Comparison of ENCODE assay signal across 23 mouse cellular contexts in the genomic region with DNA sequence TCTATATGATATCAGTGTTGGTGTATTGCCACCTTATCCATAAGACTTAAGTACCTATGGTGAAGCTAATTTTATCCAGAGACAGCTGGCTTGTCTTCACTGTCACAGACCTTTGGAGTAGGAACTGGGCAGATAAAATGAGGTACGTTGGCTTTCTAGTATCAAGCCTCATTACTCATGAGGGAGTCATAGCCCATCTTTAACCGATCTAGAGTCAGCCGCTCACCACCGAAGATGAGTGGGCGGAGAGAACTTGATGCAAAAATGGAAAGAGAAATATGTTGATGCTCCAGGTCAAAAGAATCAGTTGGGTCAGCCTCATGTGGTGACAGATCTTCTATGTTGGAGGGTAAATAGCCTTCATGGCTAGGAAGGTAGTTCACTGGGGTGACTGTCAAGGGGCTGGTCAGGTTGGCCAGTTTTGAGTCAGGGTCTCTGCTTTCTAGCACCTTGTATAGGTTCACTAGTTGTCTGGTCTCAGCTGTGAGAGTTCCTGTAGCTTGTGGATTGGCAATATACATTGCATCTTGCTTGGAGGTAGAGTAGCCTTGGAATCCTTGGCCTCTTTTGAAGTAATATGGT. TPM values are rescaled to one million over a fixed set of nuclear protein-coding genes. Genes with fewer than 3 reads are reported as not detected.
DNase-seq lines count a peak whose midpoint lies in the region; ATAC-seq and TF ChIP-seq lines count a peak whose summit lies in the region.
"Had no signal": no experiment of that assay in that cellular context is flagged by ENCODE, and none has a peak within 500 bp of the region (broad histone marks: within the 10 kb centered on the region; RNA-seq: fewer than 3 reads in every experiment).

No protein-coding gene starts in this region.

- H3K27me3 ChIP-seq in forebrain, embryonic 12.5 days: no peaks in the 10 kb centered on the region
- H3K27me3 ChIP-seq in forebrain, embryonic 10.5 days (ENCODE audit: poor library complexity, severe bottlenecking): no peaks in the 10 kb centered on the region
- no peaks in the 10 kb centered on the region for H3K27me3 ChIP-seq in liver, embryonic 12.5 days (replicated peaks)
- H3K27me3 ChIP-seq in liver, postnatal 0 days (ENCODE audit: insufficient read depth, low read length): no peaks in the 10 kb centered on the region
- no peaks in the 10 kb centered on the region for H3K27me3 ChIP-seq in CH12.LX (replicated peaks)
- no peaks in the 10 kb centered on the region for H3K27me3 ChIP-seq in liver, embryonic 13.5 days
- no peaks in the 10 kb centered on the region for H3K27me3 ChIP-seq in forebrain, embryonic 16.5 days (replicated peaks; ENCODE audit: control insufficient read depth, insufficient read depth, low read length)
- H3K27me3 ChIP-seq: hindbrain, embryonic 15.5 days had no signal

- no peak for DNase-seq in forebrain, embryonic 10.5 days (ENCODE audit: extremely low spot score, low spot score)
- DNase-seq in liver, postnatal 0 days: no peak
- no peak for DNase-seq in CH12.LX (ENCODE audit: extremely low read depth)
- no peak for DNase-seq in liver, embryonic 13.5 days
- no peak for DNase-seq in testis, postnatal 10 days (ENCODE audit: low spot score)
- DNase-seq: adrenal gland, postnatal 14 days; cerebellum, adult 2 months; cerebellum, postnatal 36 days; forebrain, postnatal 0 days; gastrocnemius, postnatal 36 days; heart, postnatal 4 days; kidney, adult 8-10 months; kidney, postnatal 10 days; lung, adult 2 months; lung, postnatal 4 days; right cerebral cortex, postnatal 14 days; thymus, postnatal 36 days had no signal

- TF ChIP-seq POLR2A in CH12.LX (IDR thresholded peaks at IDR 0.05; ENCODE audit: low read depth, low read length): peak; percentile 39

- no peak for TF ChIP-seq EP300 in liver, postnatal 0 days (IDR thresholded peaks at IDR 0.05; ENCODE audit: low read depth)
- no peak for TF ChIP-seq EP300 in CH12.LX (IDR thresholded peaks at IDR 0.05; ENCODE audit: low read length)

- TF ChIP-seq RAD21 in CH12.LX (IDR thresholded peaks at IDR 0.05; ENCODE audit: low read depth, low read length): no peak

- H3K79me2 ChIP-seq in CH12.LX (replicated peaks; ENCODE audit: control insufficient read depth, extremely low read depth, insufficient read depth, poor library complexity, severe bottlenecking): no peaks in the 10 kb centered on the region

- no peak for TF ChIP-seq CTCF in liver, postnatal 0 days (IDR thresholded peaks at IDR 0.05; ENCODE audit: low read depth)
- TF ChIP-seq CTCF in CH12.LX (conservative IDR thresholded peaks at IDR 0.05 in 1 of 2, IDR thresholded peaks at IDR 0.05 in 1 of 2; ENCODE audit: low read depth in 2 of 2, low read length in 2 of 2): no peak

- H3K36me3 ChIP-seq in forebrain, embryonic 12.5 days (replicated peaks): peaks cover 21% of the 10 kb centered on the region; the same call in 1 of the 2 replicates
- H3K36me3 ChIP-seq in forebrain, embryonic 10.5 days (replicated peaks): peaks cover 55% of the 10 kb centered on the region
- H3K36me3 ChIP-seq in liver, embryonic 12.5 days: peaks cover 33% of the 10 kb centered on the region
- H3K36me3 ChIP-seq in liver, postnatal 0 days (replicated peaks; ENCODE audit: insufficient read depth, low read length): 0 out of 2 replicates have a peak, but pooled peaks cover 13% of the 10 kb centered on the region
- peaks cover 6 to 42% of the 10 kb centered on the region in 2 experiments for H3K36me3 ChIP-seq in CH12.LX (replicated peaks in 1 of 2; ENCODE audit: control insufficient read depth in 1 of 2, insufficient read depth in 1 of 2, low read length in 1 of 2)
- peaks cover 18% of the 10 kb centered on the region for H3K36me3 ChIP-seq in liver, embryonic 13.5 days
- peaks cover 10% of the 10 kb centered on the region; the same call in 1 of the 2 replicates for H3K36me3 ChIP-seq in forebrain, embryonic 16.5 days (ENCODE audit: control insufficient read depth, insufficient read depth)

- H3K4me1 ChIP-seq in forebrain, embryonic 12.5 days: no peaks in the 10 kb centered on the region
- H3K4me1 ChIP-seq in forebrain, embryonic 10.5 days: no peaks in the 10 kb centered on the region
- 0 out of 2 replicates have a peak, but pooled peaks cover 3% of the 10 kb centered on the region for H3K4me1 ChIP-seq in liver, embryonic 12.5 days
- H3K4me1 ChIP-seq in liver, postnatal 0 days (ENCODE audit: insufficient read depth): no peaks in the 10 kb centered on the region
- H3K4me1 ChIP-seq in CH12.LX (ENCODE audit: control insufficient read depth in 1 of 2, insufficient read depth in 2 of 2): no peaks in the 10 kb centered on the region
- H3K4me1 ChIP-seq in liver, embryonic 13.5 days (replicated peaks): no peaks in the 10 kb centered on the region; the same call in 1 of the 2 replicates
- no peaks in the 10 kb centered on the region for H3K4me1 ChIP-seq in forebrain, embryonic 16.5 days (replicated peaks; ENCODE audit: control insufficient read depth, insufficient read depth, low read length)
- H3K4me1 ChIP-seq: hindbrain, embryonic 15.5 days; midbrain, embryonic 10.5 days had no signal

- ATAC-seq in forebrain, embryonic 12.5 days (ENCODE audit: low FRiP score): peak; percentile 21; the same call in 1 of the 2 replicates
- peak; percentile 29 for ATAC-seq in liver, embryonic 12.5 days
- no peak for ATAC-seq in liver, postnatal 0 days
- ATAC-seq in liver, embryonic 13.5 days (ENCODE audit: low read depth): 0 out of 2 replicates have a peak, but pooled peaks have one; percentile 9
- ATAC-seq in forebrain, embryonic 16.5 days: no peak
- ATAC-seq: forebrain, postnatal 0 days had no signal

- H3K9ac ChIP-seq in forebrain, embryonic 12.5 days: no peak overlapping the region
- H3K9ac ChIP-seq in liver, embryonic 12.5 days: no peak overlapping the region
- H3K9ac ChIP-seq in liver, postnatal 0 days (replicated peaks): no peak overlapping the region
- H3K9ac ChIP-seq in CH12.LX (ENCODE audit: insufficient read depth, low read depth): no peak overlapping the region
- no peak overlapping the region for H3K9ac ChIP-seq in liver, embryonic 13.5 days
- no peak overlapping the region for H3K9ac ChIP-seq in forebrain, embryonic 16.5 days (replicated peaks; ENCODE audit: low read depth, low read length)
- H3K9ac ChIP-seq: forebrain, postnatal 0 days; hindbrain, embryonic 15.5 days had no signal

- H3K9me3 ChIP-seq in forebrain, embryonic 12.5 days: no peaks in the 10 kb centered on the region
- no peaks in the 10 kb centered on the region for H3K9me3 ChIP-seq in forebrain, embryonic 10.5 days
- H3K9me3 ChIP-seq in liver, embryonic 12.5 days (replicated peaks): no peaks in the 10 kb centered on the region
- no peaks in the 10 kb centered on the region for H3K9me3 ChIP-seq in liver, postnatal 0 days (ENCODE audit: low read length)
- H3K9me3 ChIP-seq in CH12.LX (replicated peaks; ENCODE audit: low read length): no peaks in the 10 kb centered on the region
- H3K9me3 ChIP-seq in liver, embryonic 13.5 days (replicated peaks): no peaks in the 10 kb centered on the region
- H3K9me3 ChIP-seq in forebrain, embryonic 16.5 days (ENCODE audit: control insufficient read depth, low read length): no peaks in the 10 kb centered on the region
- H3K9me3 ChIP-seq: hindbrain, embryonic 15.5 days; midbrain, embryonic 10.5 days had no signal

- H3K27ac ChIP-seq in forebrain, embryonic 12.5 days: no peak overlapping the region
- H3K27ac ChIP-seq in forebrain, embryonic 10.5 days: no peak overlapping the region
- peak overlapping the region; percentile 11; the same call in 1 of the 2 replicates for H3K27ac ChIP-seq in liver, embryonic 12.5 days
- H3K27ac ChIP-seq in liver, postnatal 0 days (ENCODE audit: low read depth): no peak overlapping the region
- no peak overlapping the region for H3K27ac ChIP-seq in CH12.LX (ENCODE audit: insufficient read depth, low read depth)
- H3K27ac ChIP-seq in liver, embryonic 13.5 days: no peak overlapping the region
- H3K27ac ChIP-seq in forebrain, embryonic 16.5 days (ENCODE audit: low read length): no peak overlapping the region
- H3K27ac ChIP-seq: hindbrain, embryonic 15.5 days; left cerebral cortex, adult 2 months; midbrain, embryonic 10.5 days had no signal

- 90% methylated on average over 5 of the region's 5 CpGs for WGBS in forebrain, embryonic 12.5 days
- WGBS in forebrain, embryonic 10.5 days: 88% methylated on average over 5 of the region's 5 CpGs
- 63% methylated on average over 5 of the region's 5 CpGs for WGBS in liver, embryonic 12.5 days (ENCODE audit: insufficient replicate concordance)
- WGBS in liver, postnatal 0 days (ENCODE audit: insufficient replicate concordance): 77% methylated on average over 5 of the region's 5 CpGs
- WGBS in liver, embryonic 13.5 days (ENCODE audit: insufficient replicate concordance): 59% methylated on average over 5 of the region's 5 CpGs
- 84% methylated on average over 5 of the region's 5 CpGs for WGBS in forebrain, embryonic 16.5 days

- in situ Hi-C loops in CH12.LX (cut with MboI; ENCODE audit: low pct_ligation_motif_present, low pct_unique_long_range_greater_than_20kb, low sequenced_read_pairs): no loop called here

- dilution Hi-C loops in CH12.LX (cut with MboI; ENCODE audit: extremely low pct_ligation_motif_present, extremely low pct_unique_long_range_greater_than_20kb, low sequenced_read_pairs): no loop called here

- no peak overlapping the region for H3K4me3 ChIP-seq in forebrain, embryonic 12.5 days (replicated peaks)
- no peak overlapping the region for H3K4me3 ChIP-seq in forebrain, embryonic 10.5 days
- H3K4me3 ChIP-seq in liver, embryonic 12.5 days: no peak overlapping the region
- H3K4me3 ChIP-seq in liver, postnatal 0 days (ENCODE audit: low read depth, low read length): no peak overlapping the region
- H3K4me3 ChIP-seq in CH12.LX (replicated peaks in 1 of 3; ENCODE audit: low read depth in 2 of 3, low read length in 2 of 3, poor library complexity in 1 of 3): no peak overlapping the region
- H3K4me3 ChIP-seq in liver, embryonic 13.5 days (replicated peaks): no peak overlapping the region
- no peak overlapping the region for H3K4me3 ChIP-seq in forebrain, embryonic 16.5 days (replicated peaks; ENCODE audit: low read length)
- H3K4me3 ChIP-seq: hindbrain, embryonic 15.5 days; left cerebral cortex, adult 2 months; midbrain, embryonic 10.5 days had no signal

- H3K4me2 ChIP-seq in forebrain, embryonic 12.5 days: no peak overlapping the region
- no peak overlapping the region for H3K4me2 ChIP-seq in liver, embryonic 12.5 days
- H3K4me2 ChIP-seq in liver, postnatal 0 days (ENCODE audit: low read depth, low read length): no peak overlapping the region
- H3K4me2 ChIP-seq in CH12.LX (ENCODE audit: insufficient read depth, low read depth, poor library complexity, severe bottlenecking): no peak overlapping the region
- H3K4me2 ChIP-seq in liver, embryonic 13.5 days: no peak overlapping the region
- no peak overlapping the region for H3K4me2 ChIP-seq in forebrain, embryonic 16.5 days (ENCODE audit: low read length)
- H3K4me2 ChIP-seq: hindbrain, embryonic 15.5 days had no signal

RNA-seq across cellular contexts. Expression of a gene that starts 54.2 kb away (rescaled TPM):
- polyA plus RNA-seq in forebrain, embryonic 12.5 days (2016; fragmentation: Nextera tagmentation; extraction: Ambion mirVana): 476 and 480 TPM in 2 replicates
- 499 and 557 TPM in 2 replicates for polyA plus RNA-seq in forebrain, embryonic 10.5 days (2016; fragmentation: Nextera tagmentation; extraction: Ambion mirVana)
- 513 and 532 TPM in 2 replicates for polyA plus RNA-seq in liver, embryonic 12.5 days (2016; fragmentation: Nextera tagmentation; extraction: Ambion mirVana)
- polyA plus RNA-seq in liver, postnatal 0 days (2015; fragmentation: Nextera tagmentation; extraction: Ambion mirVana): 186 and 207 TPM in 2 replicates
- total RNA-seq in CH12.LX (2012; rRNA removed): 835 and 931 TPM in 2 replicates
- 828 and 923 TPM in 2 replicates for total RNA-seq in CH12.LX (2014; rRNA removed)
- 2,454 and 2,884 TPM in 2 replicates for polyA plus RNA-seq in CH12.LX (2012; ENCODE audit: insufficient read length, low read depth)
- polyA plus RNA-seq in liver, embryonic 13.5 days (2015; fragmentation: Nextera tagmentation; extraction: Ambion mirVana): 397 and 437 TPM in 2 replicates
- polyA plus RNA-seq in forebrain, embryonic 16.5 days (2015; fragmentation: Nextera tagmentation; extraction: Ambion mirVana): 291 and 315 TPM in 2 replicates

Comparison
In these comparisons a context has a peak if more than half of its experiments do, and no peak if none do; other contexts are left out.
1. ATAC-seq: peak in forebrain, embryonic 12.5 days (single experiment), liver, embryonic 12.5 days (single experiment) and liver, embryonic 13.5 days (single experiment); none in liver, postnatal 0 days (single experiment) and forebrain, embryonic 16.5 days (single experiment).